Mouse (Mus musculus) intestine, embryonic 15.5 days (tissue): ENCODE measurements around the gene Gm5936. TPM values are rescaled to one million over a fixed set of nuclear protein-coding genes. Genes with fewer than 3 reads are reported as not detected.
"Not testable (repeated sequence)": the region's sequence is repeated elsewhere in the genome, so short reads cannot be mapped to it uniquely, and the experiment has no call there.

Experiments
- ATAC-seq: fragments of 200-750 bp; cut with Nextera tagmentation; 2 replicates; pipeline ENCODE4 v1.8.0; 2017; ENCODE audit warnings: moderate TSS enrichment, moderate library complexity
- H3K27ac ChIP-seq: fragments of 300-500 bp; sonication (generic); 2 replicates; pipeline ENCODE4 v1.5.1; 2015; ENCODE audit warnings: mild to moderate bottlenecking, inconsistent platforms
- H3K27me3 ChIP-seq: fragments of 300-500 bp; sonication (generic); replicated peaks from 2 replicates; pipeline ENCODE4 v1.6.1; 2015; ENCODE audit warnings: inconsistent platforms
- H3K36me3 ChIP-seq: fragments of 300-500 bp; sonication (generic); 2 replicates; pipeline ENCODE4 v1.6.1; 2015; ENCODE audit warnings: inconsistent platforms
- H3K4me1 ChIP-seq: fragments of 300-500 bp; sonication (generic); replicated peaks from 2 replicates; pipeline ENCODE4 v1.6.1; 2015; ENCODE audit warnings: inconsistent platforms
- H3K4me2 ChIP-seq: fragments of 300-500 bp; sonication (generic); replicated peaks from 2 replicates; pipeline ENCODE4 v1.6.1; 2015; ENCODE audit warnings: mild to moderate bottlenecking, inconsistent platforms
- H3K4me3 ChIP-seq: fragments of 300-500 bp; sonication (generic); replicated peaks from 2 replicates; pipeline ENCODE4 v1.5.1; 2015; ENCODE audit warnings: inconsistent platforms
- H3K9ac ChIP-seq: fragments of 300-500 bp; sonication (generic); 2 replicates; pipeline ENCODE4 v1.6.1; 2015; ENCODE audit warnings: inconsistent platforms
- H3K9me3 ChIP-seq: fragments of 300-500 bp; sonication (generic); 2 replicates; pipeline ENCODE4 v1.6.1; 2016; ENCODE audit warnings: inconsistent platforms
- WGBS: fragments of 180-500 bp; shearing (Covaris S2); methylation state at CpG from one replicate; pipeline ENCODE4 v1.1.7; 2015; 5-methylcytosine and 5-hydroxymethylcytosine counted together
- polyA plus RNA-seq: library from polyadenylated mRNA; unstranded; fragments of >200 nt; fragmentation: Nextera tagmentation; extraction: Ambion mirVana; gene quantifications from 2 replicates; pipeline ENCODE4 v1.2.1, GENCODE M21; 2015

The Gm5936 gene
- not detected in 2 replicates for polyA plus RNA-seq

- H3K4me2 ChIP-seq, H3K36me3 ChIP-seq, H3K27me3 ChIP-seq, H3K4me1 ChIP-seq, H3K9ac ChIP-seq, H3K4me3 ChIP-seq, H3K9me3 ChIP-seq, H3K27ac ChIP-seq: not testable (repeated sequence)
- ATAC-seq = peak; percentile 71
- WGBS = 50% methylated on average over 4 of the region's 5 CpGs
Observed at GRCm38 (mm10) chrX:74836842-74837522, at the start of gene Gm5936. Gene Gm5936 (plus strand): TSS chrX:74837196.

GRCm38 (mm10) chrX:74856104-74856503 is 19.1 kb downstream of the Gm5936 start:
- H3K27me3 ChIP-seq, H3K4me2 ChIP-seq, H3K9me3 ChIP-seq, H3K27ac ChIP-seq, H3K4me1 ChIP-seq, H3K36me3 ChIP-seq, ATAC-seq, H3K4me3 ChIP-seq, H3K9ac ChIP-seq: not testable (repeated sequence)
- WGBS = 84% methylated on average over 12 of the region's 12 CpGs

- H3K36me3 ChIP-seq, H3K9me3 ChIP-seq, H3K9ac ChIP-seq, H3K27me3 ChIP-seq, H3K27ac ChIP-seq, H3K4me2 ChIP-seq, ATAC-seq, H3K4me3 ChIP-seq, H3K4me1 ChIP-seq: not testable (repeated sequence)
- WGBS = 59% methylated on average over 4 of the region's 6 CpGs
Observed at GRCm38 (mm10) chrX:74880123-74880522, 43.1 kb downstream of the Gm5936 start.

Other genes with a start within 250 kb of the Gm5936 start
- not detected in 2 replicates for gene Olfr1325, start 244.5 kb upstream of the Gm5936 start, polyA plus RNA-seq
- gene Gm5640, start 191.6 kb upstream of the Gm5936 start, polyA plus RNA-seq = not detected in 2 replicates
- not detected in 2 replicates for gene Gm6890, start 96.3 kb upstream of the Gm5936 start, polyA plus RNA-seq
- 1.9 and 2.7 TPM in 2 replicates for gene Gab3, start 248.3 kb downstream of the Gm5936 start, polyA plus RNA-seq